Mouse (Mus musculus): ENCODE data around the gene Adck2.

GRCm38 (mm10) chr6:39540563-39540962 is 33.1 kb upstream of the Adck2 start:
- TF ChIP-seq CTCF (IDR thresholded peaks at IDR 0.05; ENCODE audit: borderline replicate concordance, extremely low read depth, insufficient read depth, insufficient read length) (no peak), POLR2A (IDR thresholded peaks at IDR 0.05; ENCODE audit: borderline replicate concordance, extremely low read depth, insufficient read depth, insufficient read length, poor library complexity, severe bottlenecking) (no peak)

Data from brain, embryonic 14.5 days (tissue).